Mouse (Mus musculus): ENCODE data around the gene Dad1. TPM values are rescaled to one million over a fixed set of nuclear protein-coding genes. Genes with fewer than 3 reads are reported as not detected.

The Dad1 gene
- polyA plus RNA-seq, 1 experiment from 2014 or later, result 281 TPM

- no peak overlapping the region for H3K27ac ChIP-seq
- no peak overlapping the region for H3K4me2 ChIP-seq
- no peaks in the 10 kb centered on the region for H3K9me3 ChIP-seq (replicated peaks)
- 82% methylated on average over 6 of the region's 6 CpGs for WGBS
- ATAC-seq, result no peak
- peaks cover 15% of the 10 kb centered on the region for H3K4me1 ChIP-seq
- H3K36me3 ChIP-seq (ENCODE audit: poor library complexity, severe bottlenecking), result no peaks in the 10 kb centered on the region
- H3K4me3 ChIP-seq, result no peak overlapping the region
- no peak overlapping the region for H3K9ac ChIP-seq
- no peaks in the 10 kb centered on the region for H3K27me3 ChIP-seq
Observed at GRCm38 (mm10) chr14:54195838-54196423, 58.0 kb downstream of the Dad1 start.

- Histone ChIP-seq H3K4me1 (peaks cover 23% of the 10 kb centered on the region), H3K4me2 (no peak overlapping the region), H3K36me3 (ENCODE audit: poor library complexity, severe bottlenecking) (no peaks in the 10 kb centered on the region), H3K27me3 (no peaks in the 10 kb centered on the region), H3K27ac (no peak overlapping the region), H3K9ac (no peak overlapping the region), H3K4me3 (no peak overlapping the region), H3K9me3 (replicated peaks) (no peaks in the 10 kb centered on the region)
- no peak for ATAC-seq
- WGBS, result 87% methylated on average over 9 of the region's 9 CpGs
Observed at GRCm38 (mm10) chr14:54193354-54194133, 60.4 kb downstream of the Dad1 start.

- 28% methylated on average over 3 of the region's 3 CpGs for WGBS
- H3K27ac ChIP-seq, result no peak overlapping the region
- H3K4me2 ChIP-seq, result peak overlapping the region; percentile 29; the same call in 1 of the 2 replicates
- H3K9me3 ChIP-seq (replicated peaks), result no peaks in the 10 kb centered on the region
- H3K36me3 ChIP-seq (ENCODE audit: poor library complexity, severe bottlenecking), result no peaks in the 10 kb centered on the region
- H3K4me3 ChIP-seq, result no peak overlapping the region
- H3K27me3 ChIP-seq, result no peaks in the 10 kb centered on the region
- H3K4me1 ChIP-seq, result peaks cover 23% of the 10 kb centered on the region
- 0 out of 2 replicates have a peak, but pooled peaks have one; percentile 19 for ATAC-seq
- no peak overlapping the region for H3K9ac ChIP-seq
Observed at GRCm38 (mm10) chr14:54192462-54192847, 61.4 kb downstream of the Dad1 start.

- H3K9ac ChIP-seq, result no peak overlapping the region
- no peaks in the 10 kb centered on the region for H3K9me3 ChIP-seq (replicated peaks)
- no peak overlapping the region for H3K4me3 ChIP-seq
- peak overlapping the region; percentile 29; the same call in 1 of the 2 replicates for H3K4me2 ChIP-seq
- peak overlapping the region; percentile 20; the same call in 1 of the 2 replicates for H3K27ac ChIP-seq
- ATAC-seq, result peak; percentile 21; the same call in 1 of the 2 replicates
- 37% methylated on average over 18 of the region's 18 CpGs for WGBS
- H3K27me3 ChIP-seq, result no peaks in the 10 kb centered on the region
- peaks cover 23% of the 10 kb centered on the region for H3K4me1 ChIP-seq
- no peaks in the 10 kb centered on the region for H3K36me3 ChIP-seq (ENCODE audit: poor library complexity, severe bottlenecking)
Observed at GRCm38 (mm10) chr14:54191594-54192461, 62.1 kb downstream of the Dad1 start.

GRCm38 (mm10) chr14:54191026-54191390 is 62.9 kb downstream of the Dad1 start:
- H3K9ac ChIP-seq, result no peak overlapping the region
- no peaks in the 10 kb centered on the region for H3K27me3 ChIP-seq
- 52% methylated on average over 4 of the region's 4 CpGs for WGBS
- H3K9me3 ChIP-seq (replicated peaks), result no peaks in the 10 kb centered on the region
- H3K4me3 ChIP-seq, result no peak overlapping the region
- no peak overlapping the region for H3K27ac ChIP-seq
- peaks cover 23% of the 10 kb centered on the region for H3K4me1 ChIP-seq
- ATAC-seq, result no peak
- H3K36me3 ChIP-seq (ENCODE audit: poor library complexity, severe bottlenecking), result no peaks in the 10 kb centered on the region
- H3K4me2 ChIP-seq, result no peak overlapping the region

GRCm38 (mm10) chr14:54190305-54191025 is 63.4 kb downstream of the Dad1 start:
- no peak for ATAC-seq
- Histone ChIP-seq H3K4me1 (peaks cover 23% of the 10 kb centered on the region), H3K27me3 (no peaks in the 10 kb centered on the region), H3K27ac (no peak overlapping the region), H3K4me2 (no peak overlapping the region), H3K36me3 (ENCODE audit: poor library complexity, severe bottlenecking) (no peaks in the 10 kb centered on the region), H3K9me3 (replicated peaks) (no peaks in the 10 kb centered on the region), H3K4me3 (no peak overlapping the region), H3K9ac (no peak overlapping the region)
- 37% methylated on average over 7 of the region's 7 CpGs for WGBS

GRCm38 (mm10) chr14:54189255-54189654 is 64.6 kb downstream of the Dad1 start:
- ATAC-seq, result no peak
- H3K36me3 ChIP-seq (ENCODE audit: poor library complexity, severe bottlenecking), result no peaks in the 10 kb centered on the region
- no peaks in the 10 kb centered on the region for H3K27me3 ChIP-seq
- H3K27ac ChIP-seq, result no peak overlapping the region
- WGBS, result 84% methylated on average over 3 of the region's 3 CpGs
- H3K9me3 ChIP-seq (replicated peaks), result no peaks in the 10 kb centered on the region
- no peak overlapping the region for H3K4me3 ChIP-seq
- H3K4me2 ChIP-seq, result no peak overlapping the region
- no peak overlapping the region for H3K9ac ChIP-seq
- peaks cover 23% of the 10 kb centered on the region for H3K4me1 ChIP-seq

GRCm38 (mm10) chr14:54187211-54187610 is 66.7 kb downstream of the Dad1 start:
- Histone ChIP-seq H3K4me2 (no peak overlapping the region), H3K36me3 (ENCODE audit: poor library complexity, severe bottlenecking) (no peaks in the 10 kb centered on the region), H3K27me3 (no peaks in the 10 kb centered on the region), H3K4me3 (no peak overlapping the region), H3K27ac (no peak overlapping the region), H3K4me1 (peaks cover 28% of the 10 kb centered on the region), H3K9me3 (replicated peaks) (no peaks in the 10 kb centered on the region), H3K9ac (no peak overlapping the region)
- ATAC-seq, result no peak
- WGBS, result 35% methylated on average over 6 of the region's 6 CpGs

Other genes with a start within 250 kb of the Dad1 start
- 46.1 and 51.3 TPM in 2 replicates for gene Abhd4, start 84 bp upstream of the Dad1 start, polyA plus RNA-seq (2015; fragmentation: Nextera tagmentation; extraction: Ambion mirVana)
- gene Olfr49, start 30.8 kb upstream of the Dad1 start, polyA plus RNA-seq (2015; fragmentation: Nextera tagmentation; extraction: Ambion mirVana), result not detected in 2 replicates
- gene Oxa1l, start 106.7 kb upstream of the Dad1 start, polyA plus RNA-seq (2015; fragmentation: Nextera tagmentation; extraction: Ambion mirVana), result 43.8 and 50.6 TPM in 2 replicates
- 5.6 and 6.1 TPM in 2 replicates for gene Slc7a7, start 163.7 kb upstream of the Dad1 start, polyA plus RNA-seq (2015; fragmentation: Nextera tagmentation; extraction: Ambion mirVana)
- 270 and 310 TPM in 2 replicates for gene Mrpl52, start 172.8 kb upstream of the Dad1 start, polyA plus RNA-seq (2015; fragmentation: Nextera tagmentation; extraction: Ambion mirVana)
- 54.5 and 57.3 TPM in 2 replicates for gene Mmp14, start 177.5 kb upstream of the Dad1 start, polyA plus RNA-seq (2015; fragmentation: Nextera tagmentation; extraction: Ambion mirVana)
- gene Lrp10, start 210.0 kb upstream of the Dad1 start, polyA plus RNA-seq (2015; fragmentation: Nextera tagmentation; extraction: Ambion mirVana), result 19.9 and 24.4 TPM in 2 replicates
- gene Rem2, start 222.0 kb upstream of the Dad1 start, polyA plus RNA-seq (2015; fragmentation: Nextera tagmentation; extraction: Ambion mirVana), result 24.2 and 24.4 TPM in 2 replicates

All from forebrain, embryonic 13.5 days (tissue).